Mouse (Mus musculus) heart, postnatal 25 days (tissue): ENCODE data around the gene Cdhr3. TPM values are rescaled to one million over a fixed set of nuclear protein-coding genes. Genes with fewer than 3 reads are reported as not detected.

Experiments
- DNase-seq: peaks from one replicate; pipeline ENCODE4 v3.0.0; 2022; ENCODE audit warnings: low spot score
- intact Hi-C: fragments of 180-260 bp; cut with DNase I; formaldehyde crosslinking; loops from one replicate; pipeline ENCODE4 v1.15.1; 2025
- total RNA-seq, 2 experiments: library from RNA; stranded (reverse); gene quantifications; 2 replicates each; pipeline ENCODE4 v1.2.3; 2021

Cdhr3 gene
- total RNA-seq, 2 experiments from 2014 or later = 0.67 to 0.73 TPM

DNA sequence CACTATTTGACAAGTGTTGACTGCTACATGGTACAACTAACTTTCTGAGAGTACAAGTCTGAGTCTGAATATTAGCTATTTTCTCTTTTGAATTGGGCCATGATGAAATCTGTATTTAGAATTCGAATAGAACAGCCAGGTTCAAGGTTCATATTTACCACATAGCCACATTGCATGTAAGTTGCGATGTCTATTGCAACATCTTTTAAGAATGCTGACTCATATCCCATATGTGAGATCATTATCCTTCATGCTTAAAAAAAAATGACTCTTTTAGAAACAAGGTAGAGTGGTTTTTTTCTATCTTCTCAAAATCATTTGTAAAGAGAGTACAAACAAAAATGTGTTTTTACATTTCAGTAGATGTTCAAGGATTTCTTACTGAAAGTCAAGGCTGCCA lies 51.9 kb downstream of the Cdhr3 start:
- DNase-seq = no peak
- intact Hi-C loops = no loop called here

DNA sequence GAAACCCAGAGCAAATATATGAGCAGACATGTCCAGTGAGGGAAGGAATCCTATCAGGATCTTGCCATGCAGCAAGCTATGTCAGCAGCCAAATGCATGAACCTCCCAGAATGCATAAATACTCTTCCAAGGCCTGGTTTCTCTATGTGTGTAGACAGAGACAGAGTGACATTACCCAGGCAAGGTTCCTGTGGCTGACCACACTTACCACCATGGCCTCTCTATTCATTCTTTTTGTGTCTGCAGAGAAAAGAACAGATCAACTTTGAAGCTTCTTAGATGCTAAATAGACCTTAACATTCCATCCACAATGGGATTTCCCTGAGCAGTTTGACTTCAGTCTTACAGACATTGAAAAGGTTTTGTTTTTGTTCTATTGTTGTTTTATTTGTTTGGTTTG lies 54.0 kb downstream of the Cdhr3 start:
- DNase-seq = no peak
- intact Hi-C loops = no loop called here

GRCm38 (mm10) chr12:33035719-33036521 lies 56.8 kb downstream of the Cdhr3 start:
- DNase-seq = peak; percentile 12
- intact Hi-C loops = no loop called here

DNA sequence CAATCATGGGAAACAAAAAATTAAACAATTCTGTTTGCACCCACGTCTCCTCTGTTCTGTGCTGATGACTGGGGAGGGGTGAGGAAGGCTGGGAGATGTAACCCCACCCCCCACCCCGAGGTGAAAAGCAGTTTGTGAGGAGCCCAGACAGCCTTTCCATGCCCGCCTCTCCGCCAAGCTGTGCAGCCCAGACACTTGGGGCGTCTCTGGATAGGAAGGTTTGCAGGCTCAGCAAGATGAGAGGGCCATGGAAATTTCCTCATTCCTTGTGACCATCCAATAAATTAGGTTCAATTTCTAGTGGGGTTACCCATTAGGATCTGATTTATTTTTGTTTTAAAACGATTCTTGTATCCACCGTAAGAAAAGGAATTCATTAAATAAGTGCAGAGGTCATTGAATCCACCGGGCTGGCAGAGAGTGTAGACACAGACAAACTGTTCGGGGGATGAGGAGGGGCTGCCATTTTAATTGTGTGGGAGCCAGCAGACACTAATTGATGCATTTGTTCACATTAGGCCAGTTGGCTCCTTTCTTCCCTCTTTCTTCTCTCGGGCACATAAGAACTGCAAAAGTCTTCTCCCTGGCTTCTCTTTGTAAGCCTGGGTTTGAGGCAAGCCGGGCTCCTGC lies 57.5 kb downstream of the Cdhr3 start:
- intact Hi-C loops = no loop called here
- no peak for DNase-seq

DNA sequence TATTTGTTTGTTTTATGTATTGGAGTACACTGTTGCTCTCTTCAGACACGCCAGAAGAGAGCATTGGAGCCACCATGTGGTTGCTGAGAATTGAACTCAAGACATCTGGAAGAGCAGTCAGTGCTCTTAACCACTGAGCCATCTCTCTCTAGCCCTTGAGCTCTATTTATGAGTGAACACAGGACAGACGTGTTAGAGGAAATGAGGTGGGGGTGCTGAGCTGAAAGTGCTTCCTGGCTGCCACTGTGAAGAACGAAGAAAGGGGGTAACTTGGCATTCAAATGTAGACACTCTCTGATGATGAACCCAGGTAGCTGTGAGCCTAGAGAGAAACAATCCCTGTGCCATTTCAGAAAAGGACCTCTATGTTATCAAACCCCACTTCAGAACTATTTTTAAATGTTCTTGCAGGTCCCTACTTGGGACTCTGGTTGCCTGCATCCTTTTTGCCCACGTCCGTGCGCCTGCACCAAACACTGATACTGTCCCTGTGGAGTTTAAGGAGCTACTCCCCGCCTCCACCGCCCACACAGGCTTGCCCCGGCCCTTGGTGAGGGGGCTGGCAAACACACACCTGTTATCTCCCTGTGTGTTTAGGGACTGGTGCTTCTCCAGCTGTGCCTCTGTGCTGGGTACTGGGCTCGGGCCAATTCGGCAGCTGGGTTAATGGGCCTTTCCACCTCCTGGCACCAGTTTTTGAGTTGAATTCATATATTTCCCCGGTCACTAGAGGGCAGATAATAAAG lies 58.2 kb downstream of the Cdhr3 start:
- intact Hi-C loops = no loop called here

GRCm38 (mm10) chr12:33033221-33033620 lies 59.5 kb downstream of the Cdhr3 start:
- no peak for DNase-seq
- intact Hi-C loops = no loop called here

More for the DNA sequence above, 58.2 kb downstream of the Cdhr3 start:
- no peak for DNase-seq

- DNase-seq = no peak
- intact Hi-C loops = no loop called here
These were observed 62.1 kb downstream of the Cdhr3 start for GRCm38 (mm10) chr12:33030589-33030988.

DNA sequence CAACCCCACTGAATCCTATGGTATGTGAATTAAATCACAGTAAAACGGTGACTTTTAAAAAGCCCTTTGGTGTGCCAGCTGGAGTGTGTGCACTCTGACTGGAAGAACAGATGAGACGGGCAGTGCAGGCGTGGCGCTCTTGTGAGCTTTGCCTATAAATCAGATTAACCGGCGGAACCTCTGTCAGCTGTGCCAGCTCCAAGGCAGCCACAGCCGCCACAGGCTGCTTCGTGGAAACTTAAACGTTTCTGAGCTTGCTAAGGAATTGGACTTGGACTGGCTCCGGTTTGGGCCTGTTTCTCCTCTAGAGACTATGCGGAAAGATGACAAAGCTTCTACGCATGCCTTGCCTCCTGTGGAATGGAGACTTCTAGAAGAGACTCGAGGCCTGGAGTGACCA lies 62.6 kb downstream of the Cdhr3 start:
- intact Hi-C loops = no loop called here
- DNase-seq = no peak

GRCm38 (mm10) chr12:33028708-33029107 lies 64.0 kb downstream of the Cdhr3 start:
- intact Hi-C loops = loop anchor here (2.0 to 5.0 kb wide), 4 partner anchors 120 to 399 kb away; partner anchors contain the start of gene Twistnb
- DNase-seq = no peak

- no peak for DNase-seq
- intact Hi-C loops = loop anchor here (2.0 to 5.0 kb wide), 4 partner anchors 121 to 399 kb away; partner anchors contain the start of gene Twistnb
These were observed 64.5 kb downstream of the Cdhr3 start for GRCm38 (mm10) chr12:33028109-33028691.

GRCm38 (mm10) chr12:33027093-33027492 lies 65.6 kb downstream of the Cdhr3 start:
- intact Hi-C loops = loop anchor here (1.0 to 5.0 kb wide), 5 partner anchors 82 to 400 kb away; partner anchors contain the start of gene Twistnb
- peak; percentile 57 for DNase-seq

DNA sequence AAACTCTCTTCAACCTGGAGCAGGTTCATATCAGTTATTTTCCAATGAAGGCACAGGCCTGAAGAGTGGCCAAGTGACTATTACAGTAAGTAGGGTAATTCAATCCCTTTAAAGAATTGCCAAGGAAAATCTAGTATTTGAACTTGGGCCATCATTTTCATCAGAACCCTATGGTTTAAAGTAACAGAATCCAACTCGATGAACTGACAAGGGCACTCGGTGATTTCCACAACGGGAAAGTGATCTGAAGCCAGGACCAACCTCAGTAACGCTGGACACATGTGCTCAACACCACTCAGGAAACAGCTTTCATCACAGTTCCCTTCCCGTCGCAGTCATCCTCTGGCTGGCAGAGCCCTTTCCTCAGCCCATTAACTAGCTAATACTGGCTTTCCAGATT lies 68.2 kb downstream of the Cdhr3 start:
- intact Hi-C loops = no loop called here
- DNase-seq = no peak

- intact Hi-C loops = no loop called here
These were observed 70.9 kb downstream of the Cdhr3 start for GRCm38 (mm10) chr12:33021751-33022150.

DNA sequence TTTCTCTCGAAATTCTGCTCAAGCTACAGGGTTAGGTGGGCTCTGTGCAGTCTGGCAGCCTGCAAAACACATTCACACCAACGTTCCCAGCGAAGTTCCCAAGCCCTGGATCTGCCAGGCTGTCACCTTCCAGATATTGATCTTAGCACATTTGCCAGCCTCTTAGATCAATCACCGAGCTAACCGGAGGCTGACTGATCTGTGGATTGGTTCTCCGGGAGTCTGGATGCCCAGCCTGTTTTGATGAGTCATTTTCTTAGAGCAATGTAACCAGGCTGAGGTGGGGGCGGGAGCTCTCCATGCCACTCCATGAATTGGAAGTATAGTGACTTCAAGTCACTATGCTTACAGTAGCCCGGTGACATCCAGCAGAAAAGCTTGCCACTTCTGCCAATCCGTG lies 71.5 kb downstream of the Cdhr3 start:
- intact Hi-C loops = no loop called here
- no peak for DNase-seq

More at GRCm38 (mm10) chr12:33021751-33022150, 70.9 kb downstream of the Cdhr3 start:
- no peak for DNase-seq

- intact Hi-C loops = no loop called here
- peak; percentile 14 for DNase-seq
These were observed 72.7 kb downstream of the Cdhr3 start for GRCm38 (mm10) chr12:33020011-33020410.

DNA sequence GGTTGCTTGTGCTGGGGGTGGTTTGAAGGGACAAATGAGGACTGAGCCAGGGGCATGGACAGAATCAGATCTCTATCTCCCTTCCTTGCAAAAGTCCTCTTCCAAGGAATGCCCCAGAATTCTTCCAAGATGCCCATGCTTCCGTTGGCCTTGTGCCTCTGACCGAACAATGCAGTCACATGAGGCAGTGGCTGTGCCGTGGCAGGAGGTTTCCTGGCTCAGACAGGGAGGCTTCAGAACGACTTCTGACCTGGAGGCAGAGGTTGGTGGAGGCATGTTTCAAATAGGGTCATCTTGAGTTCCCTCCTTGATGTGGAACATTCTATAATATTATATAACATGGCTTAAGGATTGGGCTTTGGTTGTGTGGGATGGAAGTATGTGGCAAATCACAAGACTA lies 74.1 kb downstream of the Cdhr3 start:
- DNase-seq = no peak
- intact Hi-C loops = no loop called here

DNA sequence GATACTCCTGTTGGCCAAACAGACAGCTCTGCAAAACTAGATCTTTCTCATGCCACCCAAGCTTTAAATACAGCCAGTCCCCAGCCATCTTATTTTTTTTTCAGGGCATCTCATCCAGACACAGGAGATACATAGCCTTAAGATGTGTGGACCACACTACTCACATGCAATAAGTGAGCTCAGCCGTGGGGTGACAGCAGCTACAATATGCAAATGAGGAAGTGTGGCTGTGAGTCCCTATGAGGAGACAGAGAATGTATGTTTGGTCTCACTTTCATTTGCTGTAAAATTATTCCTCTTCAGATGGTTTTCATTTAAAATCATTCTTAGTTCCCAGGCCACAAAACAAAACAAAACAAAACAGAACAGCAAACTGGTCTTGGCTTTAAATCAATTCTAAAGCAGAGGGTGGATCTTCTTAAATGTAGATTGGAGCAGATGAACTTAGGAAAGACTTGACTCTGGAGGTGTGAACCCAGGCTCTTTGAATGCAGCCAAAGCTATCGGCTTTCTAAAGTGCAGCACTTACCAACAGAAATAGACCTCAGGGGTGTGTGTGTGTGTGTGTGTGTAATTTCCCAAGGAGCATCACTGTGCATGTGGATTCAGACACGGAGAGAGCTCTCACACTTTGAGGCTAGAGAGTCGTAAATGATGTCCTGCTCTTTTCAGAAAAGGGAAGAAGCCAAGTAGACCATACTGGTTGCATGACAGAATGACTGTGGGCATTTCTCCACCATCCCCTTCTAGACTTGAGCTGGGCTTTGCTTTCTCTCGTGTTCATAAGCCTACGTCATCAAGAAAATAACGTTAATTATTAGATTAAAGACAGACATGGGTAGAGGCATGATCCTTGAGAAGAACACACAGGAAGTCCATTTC lies 75.6 kb downstream of the Cdhr3 start:
- intact Hi-C loops = no loop called here
- DNase-seq = no peak

DNA sequence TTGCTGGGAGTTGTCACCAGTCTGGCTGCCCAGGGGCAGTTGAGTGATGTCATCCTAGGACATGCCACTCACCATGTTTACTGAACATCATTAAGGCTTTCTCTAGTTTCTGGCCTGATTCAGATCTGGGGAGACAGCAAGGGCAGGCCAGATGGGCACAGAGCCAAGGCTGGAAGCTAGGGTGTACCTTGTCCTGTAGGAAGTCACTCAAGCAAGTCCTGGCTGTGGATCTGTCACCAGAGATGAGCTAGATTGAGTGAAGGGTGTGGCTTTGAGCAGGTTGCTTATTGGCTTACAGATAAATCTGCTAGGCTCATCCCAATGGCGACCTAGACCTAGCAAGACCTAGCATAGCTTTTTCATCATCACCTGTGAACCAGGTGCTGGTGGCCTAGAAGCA lies 77.6 kb downstream of the Cdhr3 start:
- intact Hi-C loops = no loop called here
- DNase-seq = no peak

DNA sequence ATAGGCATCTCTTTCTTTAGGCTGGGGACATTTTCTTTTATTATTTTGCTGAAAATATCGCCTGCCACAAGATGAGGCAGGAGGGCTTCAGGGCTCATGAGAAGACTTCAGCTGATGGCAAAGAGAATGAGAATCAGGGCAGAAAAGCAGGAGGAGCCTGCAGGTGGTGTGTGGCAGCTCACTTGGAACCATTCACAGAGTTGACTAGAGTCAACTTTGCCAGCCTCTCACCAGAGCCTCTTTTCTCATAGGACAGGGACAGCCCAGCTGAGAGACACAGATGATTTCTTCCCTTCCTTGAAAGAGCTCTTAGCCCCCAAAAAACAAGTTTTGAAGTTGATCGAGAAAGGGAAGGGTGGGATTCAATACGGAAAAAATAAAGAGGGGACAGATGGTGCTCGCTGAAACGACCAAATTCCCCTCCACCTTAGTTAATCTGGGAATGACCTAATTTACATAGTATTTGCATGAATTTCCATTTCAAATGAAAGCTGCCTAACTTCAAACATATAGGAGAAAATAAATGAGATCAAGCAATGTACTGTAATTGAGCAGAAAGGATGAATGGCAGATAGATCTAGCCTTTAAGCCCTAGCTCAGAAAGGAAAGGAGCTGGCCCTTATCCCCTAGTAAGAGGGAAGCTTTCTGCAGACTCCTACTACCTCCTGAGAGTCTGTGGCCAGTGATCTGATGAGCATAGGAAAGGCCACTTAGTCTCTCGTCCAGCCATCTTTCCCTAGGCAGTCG lies 78.5 kb downstream of the Cdhr3 start:
- intact Hi-C loops = no loop called here
- DNase-seq = no peak
